Mouse (Mus musculus) embryo, embryonic 10.5 days (tissue): ENCODE measurements at regions not wholly inside any gene's neighbourhood (a gene's known extent, or its start where the extent isn't known, plus 50 kb on each side); places are given as distances from the start of the nearest gene placed in this dataset.
A peak's percentile ranks its signal among the peaks of the same experiment; 100 is the strongest.

Experiments used
- DNase-seq: peaks from one replicate; pipeline ENCODE4 v3.0.0-alpha.2; 2015; ENCODE audit warnings: low spot score

DNA sequence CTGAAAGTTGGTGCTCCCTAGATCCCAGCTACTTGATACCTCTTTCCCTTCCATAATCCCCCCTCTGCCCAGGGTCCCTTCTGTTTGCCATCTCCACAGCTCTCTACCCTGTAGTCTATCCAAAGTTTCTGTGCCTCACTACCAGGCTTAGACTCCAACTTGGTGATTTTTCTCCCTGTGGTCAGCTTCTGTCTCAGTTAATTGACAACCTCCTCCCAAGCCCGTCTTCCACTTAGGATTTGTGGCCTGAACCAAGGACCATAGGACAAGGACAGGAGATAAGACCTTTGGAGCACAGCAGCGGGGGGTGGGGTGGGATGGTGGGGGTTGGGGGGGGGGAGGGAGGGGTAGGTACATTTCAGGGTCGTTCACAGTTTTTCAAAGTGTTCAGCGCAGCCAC, 371.3 kb downstream of the Eipr1 start:
- no peak for DNase-seq

- DNase-seq = no peak
These were observed 372.6 kb downstream of the Eipr1 start for GRCm38 (mm10) chr12:29124079-29124668.

- DNase-seq = peak; percentile 60
These were observed 377.2 kb downstream of the Eipr1 start for GRCm38 (mm10) chr12:29128844-29129243.

DNA sequence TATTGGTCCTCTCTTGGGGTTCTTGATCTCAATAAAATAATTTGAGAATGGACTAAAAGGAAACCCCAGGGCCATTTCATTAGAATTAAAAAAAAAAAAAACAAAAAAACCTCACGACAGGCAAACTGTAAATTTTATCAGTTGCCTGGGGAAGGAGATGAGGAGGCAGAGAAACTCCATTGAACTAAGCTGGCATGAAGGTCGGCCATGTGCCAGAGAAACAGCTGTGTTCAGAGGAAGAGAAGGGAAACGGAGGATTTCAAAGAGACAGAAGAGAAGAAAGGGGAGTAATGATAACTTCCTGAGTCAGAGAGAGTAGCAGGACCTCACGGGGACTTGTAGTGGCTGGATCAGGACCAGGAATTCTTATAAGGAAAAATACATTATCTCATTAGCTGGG, 377.7 kb downstream of the Eipr1 start:
- no peak for DNase-seq

GRCm38 (mm10) chr12:29134326-29134725, 382.7 kb downstream of the Eipr1 start:
- DNase-seq = no peak

GRCm38 (mm10) chr12:29136850-29137268, 385.3 kb downstream of the Eipr1 start:
- no peak for DNase-seq

DNA sequence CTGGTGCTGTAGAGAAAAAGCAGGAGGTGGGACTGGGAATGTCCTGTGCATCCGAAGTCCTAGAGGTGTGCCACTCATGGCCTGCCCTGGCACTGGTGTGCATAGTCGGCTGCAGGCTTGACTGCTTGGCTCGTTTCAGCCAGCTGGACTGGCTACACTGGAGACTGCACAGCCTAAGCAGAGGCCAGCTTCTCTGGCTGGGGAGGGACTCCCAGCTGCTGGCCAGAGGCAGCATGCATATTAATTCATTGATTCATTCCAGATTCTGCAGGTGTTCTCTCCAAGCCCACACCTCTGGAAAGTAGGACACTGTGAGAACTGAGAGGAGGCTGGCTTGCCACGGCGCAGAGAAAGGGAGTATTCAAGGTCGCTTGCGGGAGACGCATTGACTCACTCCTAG, 385.9 kb downstream of the Eipr1 start:
- no peak for DNase-seq

DNA sequence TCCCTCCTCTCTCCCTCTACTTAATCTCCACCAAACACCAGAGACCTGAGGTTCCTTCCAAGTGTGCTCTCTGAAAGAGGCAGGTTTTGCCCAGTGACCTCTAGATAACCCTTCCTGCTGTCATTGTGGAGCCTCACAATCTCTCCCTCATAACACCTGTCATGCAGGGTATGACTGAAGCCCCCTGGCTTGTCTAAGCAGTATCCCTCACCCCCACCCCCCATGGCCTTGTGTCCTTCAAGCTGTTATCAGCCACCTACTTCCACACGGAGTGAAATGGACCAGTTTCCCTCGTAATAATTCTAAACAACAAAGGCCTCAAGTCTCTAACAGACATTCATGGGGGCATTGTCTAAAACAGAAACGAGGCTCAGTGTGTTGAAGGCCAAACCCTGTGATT, 387.6 kb upstream of the Myt1l start:
- DNase-seq = no peak

- DNase-seq = peak; percentile 15
These were observed 387.1 kb upstream of the Myt1l start for GRCm38 (mm10) chr12:29141132-29141531.

GRCm38 (mm10) chr12:29141855-29142254, 386.3 kb upstream of the Myt1l start:
- no peak for DNase-seq

DNA sequence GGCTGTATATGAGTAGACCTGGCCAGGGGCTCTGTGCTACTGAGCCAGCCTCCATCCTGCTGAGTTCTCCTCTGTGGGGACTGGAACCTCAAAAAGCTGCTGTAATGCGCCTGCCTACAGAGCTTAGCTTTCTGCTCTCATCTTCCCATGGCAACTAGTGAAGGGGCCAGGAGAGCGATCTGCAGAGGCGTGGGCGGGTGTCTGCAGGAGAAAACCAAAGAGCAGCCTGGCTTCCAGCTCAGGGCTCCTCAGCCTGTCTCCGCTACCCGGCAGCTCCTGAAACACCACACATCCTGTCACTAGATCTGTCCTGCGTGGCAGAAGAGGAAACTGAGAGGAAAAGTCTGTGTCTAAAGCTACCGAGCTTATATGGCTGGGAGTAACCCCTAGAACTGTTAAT, 384.9 kb upstream of the Myt1l start:
- no peak for DNase-seq

GRCm38 (mm10) chr12:29160920-29161319, 367.3 kb upstream of the Myt1l start:
- DNase-seq = no peak

GRCm38 (mm10) chr12:29161546-29161945, 366.6 kb upstream of the Myt1l start:
- no peak for DNase-seq

DNA sequence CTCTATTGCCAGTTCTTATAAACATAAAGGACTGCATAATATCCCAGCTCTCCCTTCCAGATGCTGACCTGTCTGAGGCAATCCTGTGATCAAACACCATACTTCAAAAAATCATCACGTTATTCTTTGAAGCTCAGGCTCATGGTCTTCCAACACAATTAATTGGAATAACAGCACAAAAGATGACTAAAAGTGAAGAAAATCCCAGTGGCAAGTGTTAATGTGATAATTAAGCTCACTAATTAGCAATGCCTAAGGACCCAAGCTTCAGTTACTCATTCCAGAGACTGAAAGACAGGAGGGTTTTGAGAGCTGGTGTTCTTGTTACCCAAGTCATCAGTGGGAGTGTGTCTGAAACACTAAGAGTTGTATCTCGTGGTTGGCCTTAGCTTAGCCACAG, 363.5 kb upstream of the Myt1l start:
- no peak for DNase-seq

DNA sequence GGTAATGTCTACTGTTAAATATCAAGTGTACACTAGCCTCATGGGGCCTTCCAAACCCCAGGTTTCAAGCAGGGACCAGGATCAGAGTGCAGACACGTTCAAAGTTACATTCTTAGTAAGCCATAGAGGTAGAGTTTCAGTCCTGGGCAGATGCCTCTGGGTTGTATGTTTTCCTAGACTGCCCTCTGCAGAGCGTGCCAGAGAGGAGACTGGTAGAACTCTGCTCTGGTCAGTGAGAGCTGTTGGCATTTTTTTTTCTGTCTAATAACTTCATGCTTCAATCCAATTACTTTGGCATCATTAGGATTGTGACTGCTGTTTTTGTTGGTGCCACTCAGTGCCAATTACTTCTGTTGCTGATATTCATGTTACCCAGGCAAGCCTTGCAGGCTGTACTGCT, 361.9 kb upstream of the Myt1l start:
- no peak for DNase-seq

DNA sequence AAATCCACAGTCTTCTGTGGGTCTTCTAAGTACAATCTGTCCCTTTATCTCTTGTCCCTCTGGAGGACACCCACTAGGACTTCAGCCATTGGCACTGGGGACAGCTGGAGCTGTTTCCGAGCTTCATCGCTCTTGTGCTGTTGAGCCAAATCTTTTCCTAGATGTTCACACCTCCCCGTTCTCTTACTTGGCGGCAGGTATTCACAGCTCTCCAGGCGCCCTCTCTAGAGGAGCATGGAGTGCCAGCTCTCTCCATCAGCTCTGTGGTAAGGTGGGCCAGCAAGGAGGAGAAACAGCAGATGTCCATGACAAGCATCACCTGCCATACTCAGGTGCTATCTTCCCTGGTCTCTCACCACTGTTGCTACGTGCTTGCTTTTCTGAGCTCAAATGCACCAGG, 360.3 kb upstream of the Myt1l start:
- no peak for DNase-seq

- no peak for DNase-seq
These were observed 352.3 kb upstream of the Myt1l start for GRCm38 (mm10) chr12:29175698-29176440.

- no peak for DNase-seq
These were observed 351.0 kb upstream of the Myt1l start for GRCm38 (mm10) chr12:29177145-29177544.

DNA sequence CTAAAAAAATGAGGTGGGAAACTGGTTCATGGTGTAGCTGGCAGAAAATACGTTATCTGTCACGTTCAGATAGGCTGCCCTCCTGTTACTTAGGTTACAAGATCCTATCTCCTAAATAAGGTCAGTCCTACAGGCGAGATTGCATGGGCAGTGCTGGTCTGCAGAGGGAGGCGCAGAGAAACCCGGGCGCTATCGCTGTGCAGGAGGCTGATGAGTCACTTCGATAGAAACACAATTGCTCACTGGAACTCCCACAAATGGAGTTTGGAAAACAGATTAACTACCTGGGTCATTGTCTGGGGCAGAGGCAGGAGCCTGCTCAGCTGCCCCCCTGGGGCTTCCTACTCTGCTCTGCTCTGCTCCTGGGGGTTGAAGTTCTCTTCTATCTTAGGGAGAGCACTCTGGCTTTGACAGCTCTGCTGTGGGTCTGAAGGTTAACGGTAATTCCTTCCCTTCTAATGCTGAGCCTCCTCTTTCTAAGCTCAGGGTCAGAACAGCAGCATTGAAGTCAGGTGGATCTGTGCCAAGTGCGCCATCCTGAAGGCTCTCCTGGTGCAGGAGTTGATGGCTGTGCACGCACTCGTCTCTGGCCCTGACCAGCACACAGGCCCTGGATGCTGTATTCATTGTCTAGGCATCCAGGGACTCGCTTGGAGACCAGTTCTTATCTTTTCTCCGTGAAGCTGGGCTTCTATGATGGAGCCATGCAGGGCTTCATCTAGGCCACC, 349.9 kb upstream of the Myt1l start:
- peak; percentile 9 for DNase-seq

GRCm38 (mm10) chr12:29179405-29179804, 348.8 kb upstream of the Myt1l start:
- peak; percentile 41 for DNase-seq

DNA sequence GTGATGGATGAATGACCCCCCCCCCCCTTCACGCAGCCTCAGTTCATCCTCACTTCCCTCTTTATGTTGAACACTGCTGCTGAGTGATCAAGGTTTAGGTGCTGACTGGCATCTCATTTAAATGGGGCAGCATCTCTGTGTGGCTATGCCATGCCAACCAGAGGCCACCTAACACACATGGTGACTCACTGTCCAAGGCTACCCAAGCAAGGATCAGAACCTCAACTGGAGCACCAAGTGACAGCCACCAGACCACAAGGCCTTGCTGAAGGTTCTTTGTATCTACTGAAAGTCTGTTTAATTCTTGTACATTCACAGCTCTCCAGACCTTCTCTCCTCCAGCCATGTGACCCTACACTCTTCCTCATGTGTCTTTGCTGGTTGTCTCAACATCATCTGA, 347.6 kb upstream of the Myt1l start:
- no peak for DNase-seq

GRCm38 (mm10) chr12:29187619-29188018, 340.6 kb upstream of the Myt1l start:
- DNase-seq = no peak

- DNase-seq = no peak
These were observed 335.8 kb upstream of the Myt1l start for GRCm38 (mm10) chr12:29192391-29192790.
